Comparison of ENCODE assay signal across 9 mouse cellular contexts in genomic region chr1:86634751-86635359, GRCm38 (mm10). TPM values are rescaled to one million over a fixed set of nuclear protein-coding genes. Genes with fewer than 3 reads are reported as not detected.
A peak's percentile ranks its signal among the peaks of the same experiment; 100 is the strongest.
DNase-seq lines count a peak whose midpoint lies in the region; ATAC-seq and TF ChIP-seq lines count a peak whose summit lies in the region.
"Had no signal": no experiment of that assay in that cellular context is flagged by ENCODE, and none has a peak within 500 bp of the region (broad histone marks: within the 10 kb centered on the region; RNA-seq: fewer than 3 reads in every experiment).

No protein-coding gene starts in this region.

- no peak overlapping the region for H3K27ac ChIP-seq in embryonic facial prominence, embryonic 12.5 days
- H3K27ac ChIP-seq in kidney, postnatal 0 days = no peak overlapping the region
- no peak overlapping the region for H3K27ac ChIP-seq in neural tube, embryonic 13.5 days (replicated peaks)

- no peaks in the 10 kb centered on the region for H3K27me3 ChIP-seq in embryonic facial prominence, embryonic 12.5 days
- H3K27me3 ChIP-seq in kidney, postnatal 0 days (ENCODE audit: insufficient read depth, low read length) = no peaks in the 10 kb centered on the region
- peaks cover 3% of the 10 kb centered on the region; the same call in 1 of the 2 replicates for H3K27me3 ChIP-seq in neural tube, embryonic 13.5 days

- no peaks in the 10 kb centered on the region for H3K36me3 ChIP-seq in embryonic facial prominence, embryonic 12.5 days
- H3K36me3 ChIP-seq in kidney, postnatal 0 days (ENCODE audit: insufficient read depth, low read length) = no peaks in the 10 kb centered on the region
- H3K36me3 ChIP-seq in neural tube, embryonic 13.5 days = no peaks in the 10 kb centered on the region

- H3K4me1 ChIP-seq in embryonic facial prominence, embryonic 12.5 days = no peaks in the 10 kb centered on the region
- H3K4me1 ChIP-seq in kidney, postnatal 0 days (replicated peaks; ENCODE audit: insufficient read depth, low read length) = peaks cover 8% of the 10 kb centered on the region; the same call in 1 of the 2 replicates
- H3K4me1 ChIP-seq in neural tube, embryonic 13.5 days (replicated peaks) = peaks cover 23% of the 10 kb centered on the region

- ATAC-seq in embryonic facial prominence, embryonic 12.5 days (ENCODE audit: insufficient number of reproducible peaks, insufficient read depth, low FRiP score, low TSS enrichment) = no peak
- peak; percentile 69; the same call in 1 of the 2 replicates for ATAC-seq in kidney, postnatal 0 days (replicated peaks; ENCODE audit: low FRiP score, low read depth)
- ATAC-seq in neural tube, embryonic 13.5 days (ENCODE audit: low read depth) = peak; percentile 77

- WGBS in embryonic facial prominence, embryonic 12.5 days = 53% methylated on average over 6 of the region's 6 CpGs
- 58% methylated on average over 6 of the region's 6 CpGs for WGBS in kidney, postnatal 0 days
- 57% methylated on average over 6 of the region's 6 CpGs for WGBS in neural tube, embryonic 13.5 days

- no peak overlapping the region for H3K9ac ChIP-seq in embryonic facial prominence, embryonic 12.5 days
- H3K9ac ChIP-seq in kidney, postnatal 0 days (ENCODE audit: low read depth, low read length) = no peak overlapping the region
- H3K9ac ChIP-seq in neural tube, embryonic 13.5 days = no peak overlapping the region

- TF ChIP-seq CTCF in kidney, postnatal 0 days (IDR thresholded peaks at IDR 0.05; ENCODE audit: low read depth) = no peak

- 0 out of 2 replicates have a peak overlapping the region, but pooled peaks have one; percentile 24 for H3K4me2 ChIP-seq in embryonic facial prominence, embryonic 12.5 days (replicated peaks)
- no peak overlapping the region for H3K4me2 ChIP-seq in kidney, postnatal 0 days (ENCODE audit: low read length)
- peak overlapping the region; percentile 25 for H3K4me2 ChIP-seq in neural tube, embryonic 13.5 days

- peak; percentile 16 for DNase-seq in layer of hippocampus, adult 11-12 months (ENCODE audit: low spot score)
- DNase-seq in layer of hippocampus, adult 9-10 months (ENCODE audit: low spot score) = no peak
- DNase-seq in kidney, postnatal 0 days (ENCODE audit: low spot score) = peak; percentile 66
- no peak for DNase-seq in thymus, postnatal 4 days
- no peak for DNase-seq in ovary, postnatal 10 days (ENCODE audit: low spot score)
- DNase-seq in B cell, adult 2 months = no peak
- DNase-seq: gastrocnemius, postnatal 10 days had no signal

- H3K4me3 ChIP-seq in embryonic facial prominence, embryonic 12.5 days = no peak overlapping the region
- H3K4me3 ChIP-seq in kidney, postnatal 0 days (replicated peaks; ENCODE audit: low read depth, low read length) = no peak overlapping the region
- no peak overlapping the region for H3K4me3 ChIP-seq in neural tube, embryonic 13.5 days

- H3K9me3 ChIP-seq in embryonic facial prominence, embryonic 12.5 days = no peaks in the 10 kb centered on the region
- no peaks in the 10 kb centered on the region for H3K9me3 ChIP-seq in kidney, postnatal 0 days (replicated peaks; ENCODE audit: low read length)
- no peaks in the 10 kb centered on the region for H3K9me3 ChIP-seq in neural tube, embryonic 13.5 days

RNA-seq across cellular contexts. Expression of gene Nppc, which starts 35.5 kb away (rescaled TPM):
- polyA plus RNA-seq in embryonic facial prominence, embryonic 12.5 days (2016; fragmentation: Nextera tagmentation; extraction: Ambion mirVana) = 1.6 and 2.1 TPM in 2 replicates
- polyA plus RNA-seq in kidney, postnatal 0 days (2015; fragmentation: Nextera tagmentation; extraction: Ambion mirVana) = 5.2 and 7.1 TPM in 2 replicates
- polyA plus RNA-seq in neural tube, embryonic 13.5 days (2015; fragmentation: Nextera tagmentation; extraction: Ambion mirVana) = 12.7 and 14.7 TPM in 2 replicates

RNA-seq across cellular contexts. Expression of gene Cops7b, which starts 52.2 kb away (rescaled TPM):
- 56.1 and 57.7 TPM in 2 replicates for polyA plus RNA-seq in embryonic facial prominence, embryonic 12.5 days (2016; fragmentation: Nextera tagmentation; extraction: Ambion mirVana)
- 27.9 and 28.6 TPM in 2 replicates for polyA plus RNA-seq in kidney, postnatal 0 days (2015; fragmentation: Nextera tagmentation; extraction: Ambion mirVana)
- polyA plus RNA-seq in neural tube, embryonic 13.5 days (2015; fragmentation: Nextera tagmentation; extraction: Ambion mirVana) = 53.5 and 60.6 TPM in 2 replicates

RNA-seq across cellular contexts. Expression of gene Pde6d, which starts 52.4 kb away (rescaled TPM):
- 90.5 and 92.4 TPM in 2 replicates for polyA plus RNA-seq in embryonic facial prominence, embryonic 12.5 days (2016; fragmentation: Nextera tagmentation; extraction: Ambion mirVana)
- polyA plus RNA-seq in kidney, postnatal 0 days (2015; fragmentation: Nextera tagmentation; extraction: Ambion mirVana) = 63.2 and 63.7 TPM in 2 replicates
- polyA plus RNA-seq in neural tube, embryonic 13.5 days (2015; fragmentation: Nextera tagmentation; extraction: Ambion mirVana) = 97.0 and 103 TPM in 2 replicates

Comparison
In these comparisons a context has a peak if more than half of its experiments do, and no peak if none do; other contexts are left out.
1. DNase-seq: peak in layer of hippocampus, adult 11-12 months (single experiment) and kidney, postnatal 0 days (single experiment); none in layer of hippocampus, adult 9-10 months (single experiment), thymus, postnatal 4 days (single experiment), ovary, postnatal 10 days (single experiment) and B cell, adult 2 months (0 of 2).